Mouse (Mus musculus): ENCODE results near the gene Xbp1. TPM values are rescaled to one million over a fixed set of nuclear protein-coding genes. Genes with fewer than 3 reads are reported as not detected.
"Not testable (repeated sequence)": the region's sequence is repeated elsewhere in the genome, so short reads cannot be mapped to it uniquely, and the experiment has no call there.

The Xbp1 gene
- polyA plus RNA-seq, 1 experiment from 2014 or later = 189 TPM

GRCm38 (mm10) chr11:5510099-5510391 lies 10.4 kb upstream of the Xbp1 start:
- H3K27ac ChIP-seq = no peak overlapping the region
- 56% methylated on average over 5 of the region's 5 CpGs for WGBS
- H3K36me3 ChIP-seq = no peaks in the 10 kb centered on the region
- no peak overlapping the region for H3K4me3 ChIP-seq (replicated peaks)
- no peak for ATAC-seq (replicated peaks; ENCODE audit: low FRiP score)
- H3K4me1 ChIP-seq = peaks cover 12% of the 10 kb centered on the region; the same call in 1 of the 2 replicates
- H3K9ac ChIP-seq = no peak overlapping the region
- no peaks in the 10 kb centered on the region for H3K27me3 ChIP-seq
- H3K9me3 ChIP-seq (replicated peaks) = no peaks in the 10 kb centered on the region
- H3K4me2 ChIP-seq = no peak overlapping the region

GRCm38 (mm10) chr11:5510686-5511085 lies 9.8 kb upstream of the Xbp1 start:
- H3K9me3 ChIP-seq (replicated peaks); H3K4me2 ChIP-seq; H3K4me3 ChIP-seq (replicated peaks); H3K27ac ChIP-seq; H3K36me3 ChIP-seq; H3K27me3 ChIP-seq; H3K9ac ChIP-seq; ATAC-seq (replicated peaks; ENCODE audit: low FRiP score): not testable (repeated sequence)
- H3K4me1 ChIP-seq = peaks cover 11% of the 10 kb centered on the region; the same call in 1 of the 2 replicates
- 91% methylated on average over 1 of the region's 2 CpGs for WGBS

- no peaks in the 10 kb centered on the region for H3K36me3 ChIP-seq
- no peaks in the 10 kb centered on the region for H3K27me3 ChIP-seq
- no peak overlapping the region for H3K4me3 ChIP-seq (replicated peaks)
- H3K9ac ChIP-seq = no peak overlapping the region
- H3K9me3 ChIP-seq (replicated peaks) = no peaks in the 10 kb centered on the region
- H3K4me2 ChIP-seq = no peak overlapping the region
- 0 out of 2 replicates have a peak, but pooled peaks cover 6% of the 10 kb centered on the region for H3K4me1 ChIP-seq
- ATAC-seq (replicated peaks; ENCODE audit: low FRiP score) = no peak
- 0 out of 2 replicates have a peak overlapping the region, but pooled peaks have one; percentile 7 for H3K27ac ChIP-seq
- WGBS = 57% methylated on average over 12 of the region's 12 CpGs
Observed at GRCm38 (mm10) chr11:5512099-5512725, 8.2 kb upstream of the Xbp1 start.

- Histone ChIP-seq H3K27me3 (no peaks in the 10 kb centered on the region), H3K4me1 (0 out of 2 replicates have a peak, but pooled peaks cover 6% of the 10 kb centered on the region), H3K9ac (no peak overlapping the region), H3K4me3 (replicated peaks) (no peak overlapping the region), H3K27ac (no peak overlapping the region), H3K9me3 (replicated peaks) (no peaks in the 10 kb centered on the region), H3K36me3 (no peaks in the 10 kb centered on the region), H3K4me2 (no peak overlapping the region)
- no peak for ATAC-seq (replicated peaks; ENCODE audit: low FRiP score)
- WGBS = 74% methylated on average over 8 of the region's 8 CpGs
Observed at GRCm38 (mm10) chr11:5512961-5513360, 7.5 kb upstream of the Xbp1 start.

- Histone ChIP-seq H3K27ac (no peak overlapping the region), H3K4me3 (replicated peaks) (no peak overlapping the region), H3K36me3 (no peaks in the 10 kb centered on the region), H3K9ac (no peak overlapping the region), H3K4me1 (0 out of 2 replicates have a peak, but pooled peaks cover 6% of the 10 kb centered on the region), H3K27me3 (no peaks in the 10 kb centered on the region), H3K4me2 (no peak overlapping the region), H3K9me3 (replicated peaks) (no peaks in the 10 kb centered on the region)
- 73% methylated on average over 4 of the region's 4 CpGs for WGBS
- no peak for ATAC-seq (replicated peaks; ENCODE audit: low FRiP score)
Observed at GRCm38 (mm10) chr11:5514091-5514490, 6.4 kb upstream of the Xbp1 start.

- WGBS = 74% methylated on average over 6 of the region's 6 CpGs
- H3K9me3 ChIP-seq (replicated peaks) = no peaks in the 10 kb centered on the region
- no peak for ATAC-seq (replicated peaks; ENCODE audit: low FRiP score)
Observed at GRCm38 (mm10) chr11:5515196-5515595, 5.3 kb upstream of the Xbp1 start.

GRCm38 (mm10) chr11:5515655-5516054 lies 4.8 kb upstream of the Xbp1 start:
- no peak for ATAC-seq (replicated peaks; ENCODE audit: low FRiP score)
- 82% methylated on average over 6 of the region's 6 CpGs for WGBS
- Histone ChIP-seq H3K27me3 (no peaks in the 10 kb centered on the region), H3K4me1 (peaks cover 8% of the 10 kb centered on the region), H3K9me3 (replicated peaks) (no peaks in the 10 kb centered on the region), H3K4me2 (no peak overlapping the region), H3K36me3 (no peaks in the 10 kb centered on the region), H3K9ac (no peak overlapping the region), H3K4me3 (replicated peaks) (no peak overlapping the region), H3K27ac (no peak overlapping the region)

More at GRCm38 (mm10) chr11:5515196-5515595, 5.3 kb upstream of the Xbp1 start:
- Histone ChIP-seq H3K4me3 (replicated peaks) (no peak overlapping the region), H3K27me3 (no peaks in the 10 kb centered on the region), H3K27ac (no peak overlapping the region), H3K36me3 (no peaks in the 10 kb centered on the region), H3K4me2 (no peak overlapping the region), H3K4me1 (peaks cover 8% of the 10 kb centered on the region), H3K9ac (no peak overlapping the region)

- H3K9ac ChIP-seq = no peak overlapping the region
- no peak for ATAC-seq (replicated peaks; ENCODE audit: low FRiP score)
- H3K4me1 ChIP-seq = peaks cover 8% of the 10 kb centered on the region
- H3K36me3 ChIP-seq = no peaks in the 10 kb centered on the region
- 69% methylated on average over 7 of the region's 7 CpGs for WGBS
- H3K9me3 ChIP-seq (replicated peaks) = no peaks in the 10 kb centered on the region
- H3K27ac ChIP-seq = no peak overlapping the region
- H3K27me3 ChIP-seq = no peaks in the 10 kb centered on the region
- H3K4me2 ChIP-seq = no peak overlapping the region
- H3K4me3 ChIP-seq (replicated peaks) = no peak overlapping the region
Observed at GRCm38 (mm10) chr11:5516151-5516550, 4.3 kb upstream of the Xbp1 start.

GRCm38 (mm10) chr11:5516617-5517016 lies 3.8 kb upstream of the Xbp1 start:
- Histone ChIP-seq H3K9me3 (replicated peaks) (no peaks in the 10 kb centered on the region), H3K4me3 (replicated peaks) (no peak overlapping the region), H3K4me1 (peaks cover 8% of the 10 kb centered on the region), H3K9ac (no peak overlapping the region), H3K27me3 (no peaks in the 10 kb centered on the region), H3K4me2 (no peak overlapping the region), H3K27ac (no peak overlapping the region), H3K36me3 (no peaks in the 10 kb centered on the region)
- WGBS = 92% methylated on average over 14 of the region's 14 CpGs
- no peak for ATAC-seq (replicated peaks; ENCODE audit: low FRiP score)

GRCm38 (mm10) chr11:5517346-5517745 lies 3.1 kb upstream of the Xbp1 start:
- no peaks in the 10 kb centered on the region for H3K9me3 ChIP-seq (replicated peaks)
- H3K4me2 ChIP-seq = no peak overlapping the region
- H3K27ac ChIP-seq = no peak overlapping the region
- 80% methylated on average over 6 of the region's 6 CpGs for WGBS
- H3K36me3 ChIP-seq = peaks cover 3% of the 10 kb centered on the region; the same call in 1 of the 2 replicates
- no peaks in the 10 kb centered on the region for H3K27me3 ChIP-seq
- no peak for ATAC-seq (replicated peaks; ENCODE audit: low FRiP score)
- H3K4me3 ChIP-seq (replicated peaks) = no peak overlapping the region
- no peak overlapping the region for H3K9ac ChIP-seq
- H3K4me1 ChIP-seq = peaks cover 13% of the 10 kb centered on the region

GRCm38 (mm10) chr11:5519681-5520080 lies 778 bp upstream of the Xbp1 start:
- peak overlapping the region; percentile 89 for H3K27ac ChIP-seq
- no peak for ATAC-seq (replicated peaks; ENCODE audit: low FRiP score)
- H3K9me3 ChIP-seq (replicated peaks) = no peaks in the 10 kb centered on the region
- H3K4me2 ChIP-seq = peak overlapping the region; percentile 72
- WGBS = 70% methylated on average over 3 of the region's 3 CpGs
- H3K27me3 ChIP-seq = no peaks in the 10 kb centered on the region
- H3K4me1 ChIP-seq = peaks cover 34% of the 10 kb centered on the region
- peaks cover 26% of the 10 kb centered on the region for H3K36me3 ChIP-seq
- 0 out of 2 replicates have a peak overlapping the region, but pooled peaks have one; percentile 94 for H3K9ac ChIP-seq
- H3K4me3 ChIP-seq (replicated peaks) = 0 out of 2 replicates have a peak overlapping the region, but pooled peaks have one; percentile 70

GRCm38 (mm10) chr11:5521266-5521515 lies 732 bp downstream of the Xbp1 start:
- Histone ChIP-seq H3K27me3 (no peaks in the 10 kb centered on the region), H3K9me3 (replicated peaks) (no peaks in the 10 kb centered on the region), H3K4me2 (peak overlapping the region; percentile 72), H3K4me3 (replicated peaks) (peak overlapping the region; percentile 70), H3K4me1 (peaks cover 34% of the 10 kb centered on the region), H3K9ac (peak overlapping the region; percentile 94), H3K36me3 (peaks cover 41% of the 10 kb centered on the region), H3K27ac (peak overlapping the region; percentile 89)
- WGBS = under 1% methylated on average over 13 of the region's 13 CpGs
- ATAC-seq (replicated peaks; ENCODE audit: low FRiP score) = peak; percentile 31

All from kidney, embryonic 15.5 days (tissue).